Mouse (Mus musculus) bone marrow, adult 2 months (tissue): ENCODE results near the gene Nfkbiz. TPM values are rescaled to one million over a fixed set of nuclear protein-coding genes. Genes with fewer than 3 reads are reported as not detected.
"Not testable (repeated sequence)": the region's sequence is repeated elsewhere in the genome, so short reads cannot be mapped to it uniquely, and the experiment has no call there.

Source experiments
- H3K27ac ChIP-seq: fragments of 200-500 bp; 2 replicates; pipeline ENCODE4 v1.5.1; 2012; ENCODE audit warnings: low read depth, mild to moderate bottlenecking, control low read depth, inconsistent platforms, low read length; ENCODE audit not compliant: control insufficient read depth, poor library complexity, insufficient read depth
- H3K4me1 ChIP-seq: fragments of 200-500 bp; 2 replicates; pipeline ENCODE4 v1.6.1; 2011; ENCODE audit warnings: low read length; ENCODE audit not compliant: control insufficient read depth, insufficient read depth
- H3K4me3 ChIP-seq: fragments of 200-500 bp; replicated peaks from 2 replicates; pipeline ENCODE3; 2011; ENCODE audit warnings: mild to moderate bottlenecking, low read depth, low read length, control low read depth; ENCODE audit not compliant: control insufficient read depth
- CTCF ChIP-seq: fragments of 200-500 bp; IDR thresholded peaks from 2 replicates; pipeline ENCODE4 v1.5.1; 2011; ENCODE audit warnings: low read length, control low read depth; ENCODE audit not compliant: control insufficient read depth, insufficient read depth
- POLR2A ChIP-seq: fragments of 200-500 bp; IDR thresholded peaks from 2 replicates; pipeline ENCODE4 v1.6.1; 2011; ENCODE audit warnings: low read depth, mild to moderate bottlenecking, control low read depth, low read length, borderline replicate concordance; ENCODE audit not compliant: control insufficient read depth
- WGBS: fragments of 180-500 bp; shearing (Covaris S2); methylation state at CpG from one replicate; pipeline ENCODE4 v1.1.7; 2018; 5-methylcytosine and 5-hydroxymethylcytosine counted together
- polyA plus RNA-seq: library from polyadenylated mRNA; stranded (reverse); fragments of >200 nt; gene quantifications from 2 replicates; pipeline ENCODE4 v1.2.4, GENCODE M21; 2011; ENCODE audit warnings: low replicate concordance; ENCODE audit not compliant: missing spikeins, insufficient read depth, insufficient read length

Gene Nfkbiz
- polyA plus RNA-seq: 3.9 and 8.6 TPM in 2 replicates

GRCm38 (mm10) chr16:55838510-55839474 is at the start of gene Nfkbiz:
Gene Nfkbiz (minus strand): TSS chr16:55838899.
- Histone ChIP-seq H3K4me3 (peak within 1 kb of the TSS; percentile 94), H3K27ac (peak within 1 kb of the TSS; percentile 82), H3K4me1 (no peaks in the 10 kb centered on the region; the same call in 1 of the 2 replicates)
- TF ChIP-seq CTCF (no peak), POLR2A (0 out of 2 replicates have a peak, but pooled peaks have one; percentile 24)
- WGBS: under 1% methylated on average over 40 of the region's 40 CpGs

- TF ChIP-seq CTCF (peak; percentile 41; the same call in 1 of the 2 replicates), POLR2A (no peak)
- Histone ChIP-seq H3K4me1 (peaks cover 6% of the 10 kb centered on the region; the same call in 1 of the 2 replicates), H3K27ac (peak overlapping the region; percentile 21), H3K4me3 (no peak overlapping the region)
- 16% methylated on average over 7 of the region's 7 CpGs for WGBS
Measured at GRCm38 (mm10) chr16:55887814-55888583, 49.3 kb upstream of the Nfkbiz start.

- no peak for TF ChIP-seq POLR2A
- TF ChIP-seq CTCF: no peak
Measured at GRCm38 (mm10) chr16:55884246-55884645, 45.5 kb upstream of the Nfkbiz start.

GRCm38 (mm10) chr16:55876025-55876424 is 37.3 kb upstream of the Nfkbiz start:
- WGBS: 44% methylated on average over 6 of the region's 6 CpGs
- TF ChIP-seq POLR2A: no peak
- no peak for TF ChIP-seq CTCF
- Histone ChIP-seq H3K4me1 (no peaks in the 10 kb centered on the region; the same call in 1 of the 2 replicates), H3K4me3 (no peak overlapping the region), H3K27ac (no peak overlapping the region)

More at GRCm38 (mm10) chr16:55884246-55884645, 45.5 kb upstream of the Nfkbiz start:
- 84% methylated on average over 11 of the region's 11 CpGs for WGBS
- Histone ChIP-seq H3K4me1 (peaks cover 3% of the 10 kb centered on the region; the same call in 1 of the 2 replicates), H3K27ac (no peak overlapping the region), H3K4me3 (no peak overlapping the region)

- TF ChIP-seq CTCF: no peak
- TF ChIP-seq POLR2A: no peak
- H3K4me3 ChIP-seq: no peak overlapping the region
- H3K27ac ChIP-seq: no peak overlapping the region
- H3K4me1 ChIP-seq: no peaks in the 10 kb centered on the region
- 67% methylated on average over 4 of the region's 4 CpGs for WGBS
Measured at GRCm38 (mm10) chr16:55863832-55864231, 25.1 kb upstream of the Nfkbiz start.

- TF ChIP-seq POLR2A (no peak), CTCF (peak; percentile 92)
- Histone ChIP-seq H3K4me3 (no peak overlapping the region), H3K27ac (no peak overlapping the region), H3K4me1 (no peaks in the 10 kb centered on the region)
- WGBS: 19% methylated on average over 7 of the region's 7 CpGs
Measured at GRCm38 (mm10) chr16:55863149-55863815, 24.6 kb upstream of the Nfkbiz start.

- H3K4me1 ChIP-seq: no peaks in the 10 kb centered on the region
- TF ChIP-seq POLR2A: no peak
- 85% methylated on average over 3 of the region's 3 CpGs for WGBS
- H3K27ac ChIP-seq: no peak overlapping the region
- H3K4me3 ChIP-seq: no peak overlapping the region
Measured at GRCm38 (mm10) chr16:55861104-55861503, 22.4 kb upstream of the Nfkbiz start.

- not testable (repeated sequence) for H3K4me1 ChIP-seq, H3K27ac ChIP-seq, H3K4me3 ChIP-seq
- 88% methylated on average over 4 of the region's 4 CpGs for WGBS
Measured at GRCm38 (mm10) chr16:55859421-55859820, 20.7 kb upstream of the Nfkbiz start.
